Mouse (Mus musculus) embryonic facial prominence, embryonic 11.5 days (tissue): ENCODE data around the gene Fam90a1a. TPM values are rescaled to one million over a fixed set of nuclear protein-coding genes. Genes with fewer than 3 reads are reported as not detected.

Source experiments
- ATAC-seq: fragments of 200-750 bp; cut with Nextera tagmentation; replicated peaks from 2 replicates; pipeline ENCODE4 v1.8.0; 2017; ENCODE audit warnings: low read depth; ENCODE audit not compliant: insufficient number of reproducible peaks, low FRiP score, low TSS enrichment
- DNase-seq: peaks from one replicate; pipeline ENCODE4 v3.0.0-alpha.2; 2015; ENCODE audit warnings: low spot score
- H3K27ac ChIP-seq: fragments of 300-500 bp; sonication (generic); replicated peaks from 2 replicates; pipeline ENCODE4 v1.5.1; 2014; ENCODE audit warnings: mild to moderate bottlenecking, low read depth, low read length, control low read depth
- H3K27me3 ChIP-seq: fragments of 300-500 bp; sonication (generic); 2 replicates; pipeline ENCODE4 v1.6.1; 2014; ENCODE audit warnings: mild to moderate bottlenecking, low read length, moderate library complexity, mixed read lengths; ENCODE audit not compliant: control insufficient read depth, insufficient read depth
- H3K36me3 ChIP-seq: fragments of 300-500 bp; sonication (generic); replicated peaks from 2 replicates; pipeline ENCODE4 v1.6.1; 2014; ENCODE audit warnings: low read depth, mild to moderate bottlenecking, low read length, moderate library complexity, mixed read lengths; ENCODE audit not compliant: control insufficient read depth, insufficient read depth
- H3K4me1 ChIP-seq: fragments of 300-500 bp; sonication (generic); 2 replicates; pipeline ENCODE4 v1.6.1; 2014; ENCODE audit warnings: low read length, mixed read lengths; ENCODE audit not compliant: control insufficient read depth, insufficient read depth
- H3K4me2 ChIP-seq: fragments of 300-500 bp; sonication (generic); 2 replicates; pipeline ENCODE4 v1.6.1; 2014; ENCODE audit warnings: low read depth, mild to moderate bottlenecking, control low read depth, low read length, moderate library complexity
- H3K4me3 ChIP-seq: fragments of 300-500 bp; sonication (generic); 2 replicates; pipeline ENCODE4 v1.5.1; 2014; ENCODE audit warnings: low read depth, low read length, control low read depth
- H3K9ac ChIP-seq: fragments of 300-500 bp; sonication (generic); replicated peaks from 2 replicates; pipeline ENCODE4 v1.6.1; 2014; ENCODE audit warnings: mild to moderate bottlenecking, control low read depth, low read length
- H3K9me3 ChIP-seq: fragments of 300-500 bp; sonication (generic); replicated peaks from 2 replicates; pipeline ENCODE4 v1.6.1; 2016; ENCODE audit warnings: mild to moderate bottlenecking, low read length, inconsistent platforms, mixed read lengths; ENCODE audit not compliant: control insufficient read depth
- WGBS: fragments of 180-500 bp; shearing (Covaris S2); extraction: QIAGEN DNeasy Blood & Tissue Kit; methylation state at CpG from one replicate; pipeline ENCODE4 v1.1.7; 2014; 5-methylcytosine and 5-hydroxymethylcytosine counted together
- polyA plus RNA-seq: library from polyadenylated mRNA; unstranded; fragments of >200 nt; fragmentation: Nextera tagmentation; extraction: Ambion mirVana; gene quantifications from 2 replicates; pipeline ENCODE4 v1.2.1, GENCODE M21; 2014

The Fam90a1a gene
- polyA plus RNA-seq, 1 experiment from 2014 or later, result not detected

DNA sequence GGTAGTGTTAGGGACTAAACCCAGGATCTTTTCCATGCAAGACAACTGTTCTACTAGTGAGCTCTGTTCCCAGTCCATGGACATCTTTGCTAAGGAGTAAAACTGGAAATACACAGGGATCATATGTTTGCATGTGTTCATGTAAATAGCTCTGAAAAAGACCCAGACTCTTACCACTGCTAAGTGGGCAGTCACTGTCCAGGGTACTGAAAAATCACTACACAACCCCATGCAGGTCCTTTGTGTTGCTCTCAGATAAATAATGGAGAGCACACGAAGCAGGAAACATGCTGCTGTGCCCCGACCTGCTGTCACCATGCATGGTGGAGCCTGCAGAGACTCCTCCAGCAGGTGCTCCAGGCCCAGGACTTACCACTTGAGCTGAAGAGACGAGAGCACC is 36.7 kb downstream of the Fam90a1a start:
- H3K36me3 ChIP-seq, result no peaks in the 10 kb centered on the region
- H3K4me2 ChIP-seq, result no peak overlapping the region
- no peak overlapping the region for H3K27ac ChIP-seq
- no peak overlapping the region for H3K4me3 ChIP-seq
- ATAC-seq (no peak), DNase-seq (peak; percentile 63)
- no peaks in the 10 kb centered on the region for H3K4me1 ChIP-seq
- H3K9me3 ChIP-seq, result no peaks in the 10 kb centered on the region
- H3K9ac ChIP-seq, result no peak overlapping the region
- WGBS, result 47% methylated on average over 3 of the region's 3 CpGs
- H3K27me3 ChIP-seq, result no peaks in the 10 kb centered on the region

DNA sequence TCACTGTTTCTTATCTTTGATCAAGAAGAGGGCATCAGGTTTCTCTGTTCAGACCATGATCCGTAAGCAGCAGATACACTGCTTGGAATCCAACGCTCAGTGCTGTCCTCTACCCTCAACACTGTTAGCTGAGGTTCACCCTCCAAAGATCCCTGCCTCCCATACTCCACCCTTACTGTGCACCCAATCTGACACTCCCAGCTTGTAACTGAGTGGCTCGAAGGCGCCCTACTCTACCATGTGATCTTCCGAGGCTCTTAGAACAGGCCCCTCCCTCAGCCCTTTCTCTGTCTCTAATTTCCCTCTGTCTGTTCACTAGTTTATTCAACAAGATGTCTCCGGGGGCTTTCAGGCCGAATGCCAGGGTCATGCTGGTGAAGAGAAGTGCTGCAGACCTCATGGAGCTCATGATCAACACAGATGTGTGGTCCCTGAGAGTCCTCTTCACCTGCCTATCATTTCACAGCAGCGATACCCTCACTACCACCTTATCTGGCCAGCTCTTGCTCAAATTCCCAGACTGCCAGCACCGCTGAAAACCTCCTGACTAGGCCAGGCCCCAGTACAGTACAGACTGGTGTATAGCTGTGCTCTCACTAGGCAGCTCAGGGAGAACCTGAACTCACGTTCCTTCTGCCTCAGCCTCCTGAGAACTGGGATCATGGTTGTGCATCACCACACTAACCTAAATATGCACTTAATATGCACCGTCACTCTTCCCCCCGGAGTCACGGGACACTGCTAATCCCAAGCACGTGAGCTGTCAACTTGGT is 46.4 kb downstream of the Fam90a1a start:
- H3K9me3 ChIP-seq, result no peaks in the 10 kb centered on the region
- ATAC-seq (peak; percentile 45; the same call in 1 of the 2 replicates), DNase-seq (no peak)
- no peak overlapping the region for H3K27ac ChIP-seq
- H3K9ac ChIP-seq, result no peak overlapping the region
- H3K4me2 ChIP-seq, result no peak overlapping the region
- no peak overlapping the region for H3K4me3 ChIP-seq
- H3K27me3 ChIP-seq, result no peaks in the 10 kb centered on the region
- H3K36me3 ChIP-seq, result no peaks in the 10 kb centered on the region
- H3K4me1 ChIP-seq, result no peaks in the 10 kb centered on the region
- WGBS, result 75% methylated on average over 14 of the region's 14 CpGs

- Histone ChIP-seq H3K27me3 (no peaks in the 10 kb centered on the region), H3K4me2 (no peak overlapping the region), H3K27ac (no peak overlapping the region), H3K9me3 (no peaks in the 10 kb centered on the region), H3K36me3 (no peaks in the 10 kb centered on the region), H3K4me3 (no peak overlapping the region), H3K4me1 (no peaks in the 10 kb centered on the region), H3K9ac (no peak overlapping the region)
- ATAC-seq (no peak), DNase-seq (no peak)
- 79% methylated on average over 6 of the region's 6 CpGs for WGBS
These were observed 47.9 kb downstream of the Fam90a1a start for GRCm38 (mm10) chr8:22006423-22006822.

GRCm38 (mm10) chr8:22009403-22009802 is 50.9 kb downstream of the Fam90a1a start:
- no peaks in the 10 kb centered on the region for H3K36me3 ChIP-seq
- H3K9me3 ChIP-seq, result no peaks in the 10 kb centered on the region
- WGBS, result 42% methylated on average over 3 of the region's 3 CpGs
- H3K9ac ChIP-seq, result no peak overlapping the region
- no peak overlapping the region for H3K4me2 ChIP-seq
- H3K27ac ChIP-seq, result no peak overlapping the region
- H3K4me3 ChIP-seq, result no peak overlapping the region
- H3K4me1 ChIP-seq, result no peaks in the 10 kb centered on the region
- H3K27me3 ChIP-seq, result no peaks in the 10 kb centered on the region
- ATAC-seq (no peak), DNase-seq (no peak)

GRCm38 (mm10) chr8:22013034-22013707 is 54.7 kb downstream of the Fam90a1a start:
- Histone ChIP-seq H3K4me2 (no peak overlapping the region), H3K27me3 (no peaks in the 10 kb centered on the region), H3K4me1 (no peaks in the 10 kb centered on the region), H3K36me3 (no peaks in the 10 kb centered on the region), H3K9me3 (no peaks in the 10 kb centered on the region), H3K9ac (no peak overlapping the region), H3K4me3 (no peak overlapping the region), H3K27ac (no peak overlapping the region)
- peak; percentile 51 for ATAC-seq
- DNase-seq, result peak; percentile 32
- 54% methylated on average over 24 of the region's 24 CpGs for whole genome bisulfite sequencing

Other genes starting within 250 kb of the Fam90a1a start
- not detected in 2 replicates for gene Defa24, start 224.2 kb upstream of the Fam90a1a start, polyA plus RNA-seq
- not detected in 2 replicates for gene Defb50, start 135.2 kb upstream of the Fam90a1a start, polyA plus RNA-seq
- gene Defb2, start 118.8 kb upstream of the Fam90a1a start, polyA plus RNA-seq, result not detected in 2 replicates
- gene Defb10, start 99.8 kb upstream of the Fam90a1a start, polyA plus RNA-seq, result not detected in 2 replicates
- not detected in 2 replicates for gene Defb9, start 73.3 kb upstream of the Fam90a1a start, polyA plus RNA-seq
- gene Defb11, start 52.3 kb upstream of the Fam90a1a start, polyA plus RNA-seq, result not detected in 2 replicates
- not detected in 2 replicates for gene Defb15, start 26.0 kb upstream of the Fam90a1a start, polyA plus RNA-seq
- gene Defb35, start 20.4 kb upstream of the Fam90a1a start, polyA plus RNA-seq, result not detected in 2 replicates
- gene Defb13, start 12.0 kb upstream of the Fam90a1a start, polyA plus RNA-seq, result not detected in 2 replicates
- gene Ccdc70, start 11.1 kb downstream of the Fam90a1a start, polyA plus RNA-seq, result not detected in 2 replicates
- 0.90 and 1.4 TPM in 2 replicates for gene Atp7b, start 101.6 kb downstream of the Fam90a1a start, polyA plus RNA-seq
- gene Alg11, start 102.0 kb downstream of the Fam90a1a start, polyA plus RNA-seq, result 35.4 and 36.6 TPM in 2 replicates
- 0.28 TPM in 1 of 2 replicates, not detected in the other for gene Nek5, start 166.3 kb downstream of the Fam90a1a start, polyA plus RNA-seq
- 7.1 TPM in 2 replicates for gene Nek3, start 207.7 kb downstream of the Fam90a1a start, polyA plus RNA-seq
- 62.6 and 66.9 TPM in 2 replicates for gene Ckap2, start 227.1 kb downstream of the Fam90a1a start, polyA plus RNA-seq
- gene Vps36, start 234.1 kb downstream of the Fam90a1a start, polyA plus RNA-seq, result 38.6 and 41.1 TPM in 2 replicates